Mouse (Mus musculus) intestine, postnatal 0 days (tissue): Measurements from ENCODE around the gene Kcnip4. TPM values are rescaled to one million over a fixed set of nuclear protein-coding genes. Genes with fewer than 3 reads are reported as not detected.

Source experiments
- ATAC-seq: fragments of 200-750 bp; cut with Nextera tagmentation; 2 replicates; pipeline ENCODE4 v1.8.0; 2017; ENCODE audit warnings: mild to moderate bottlenecking, moderate TSS enrichment, moderate library complexity
- H3K27ac ChIP-seq: fragments of 300-500 bp; sonication (generic); 2 replicates; pipeline ENCODE4 v1.5.1; 2014; ENCODE audit warnings: mild to moderate bottlenecking, low read depth, low read length, moderate library complexity
- H3K27me3 ChIP-seq: fragments of 300-500 bp; sonication (generic); replicated peaks from 2 replicates; pipeline ENCODE4 v1.6.1; 2014; ENCODE audit warnings: low read length, mixed read lengths; ENCODE audit not compliant: control insufficient read depth, insufficient read depth
- H3K36me3 ChIP-seq: fragments of 300-500 bp; sonication (generic); 2 replicates; pipeline ENCODE4 v1.6.1; 2014; ENCODE audit warnings: mild to moderate bottlenecking, moderate library complexity; ENCODE audit not compliant: control insufficient read depth, insufficient read depth
- H3K4me1 ChIP-seq: fragments of 300-500 bp; sonication (generic); replicated peaks from 2 replicates; pipeline ENCODE4 v1.6.1; 2014; ENCODE audit warnings: antibody characterized with exemption, low read length, mixed read lengths; ENCODE audit not compliant: control insufficient read depth, insufficient read depth
- H3K4me2 ChIP-seq: fragments of 300-500 bp; sonication (generic); replicated peaks from 2 replicates; pipeline ENCODE4 v1.6.1; 2014; ENCODE audit warnings: low read depth, mild to moderate bottlenecking, moderate library complexity
- H3K4me3 ChIP-seq: fragments of 300-500 bp; sonication (generic); 2 replicates; pipeline ENCODE4 v1.5.1; 2014; ENCODE audit warnings: low read depth, low read length
- H3K9ac ChIP-seq: fragments of 300-500 bp; sonication (generic); 2 replicates; pipeline ENCODE4 v1.6.1; 2014; ENCODE audit warnings: mild to moderate bottlenecking, low read depth, low read length
- H3K9me3 ChIP-seq: fragments of 300-500 bp; sonication (generic); 2 replicates; pipeline ENCODE4 v1.6.1; 2016; ENCODE audit warnings: mixed run types; ENCODE audit not compliant: control insufficient read depth
- CTCF ChIP-seq: sonication (generic); IDR thresholded peaks from 2 replicates; pipeline ENCODE4 v1.5.1; 2016; ENCODE audit warnings: low read depth, mild to moderate bottlenecking, control low read depth, antibody characterized with exemption, moderate library complexity
- WGBS: fragments of 180-500 bp; shearing (Covaris S2); extraction: QIAGEN DNeasy Blood & Tissue Kit; methylation state at CpG from one replicate; pipeline ENCODE4 v1.1.7; 2014; 5-methylcytosine and 5-hydroxymethylcytosine counted together
- polyA plus RNA-seq: library from polyadenylated mRNA; unstranded; fragments of >200 nt; fragmentation: Nextera tagmentation; extraction: Ambion mirVana; gene quantifications from 2 replicates; pipeline ENCODE4 v1.2.1, GENCODE M21; 2015

The Kcnip4 gene
- polyA plus RNA-seq, 1 experiment from 2014 or later: 1.5 TPM

GRCm38 (mm10) chr5:49256850-49257249, 267.9 kb downstream of the Kcnip4 start:
- Histone ChIP-seq H3K4me2 (no peak overlapping the region), H3K9me3 (no peaks in the 10 kb centered on the region), H3K27ac (no peak overlapping the region), H3K4me1 (no peaks in the 10 kb centered on the region), H3K27me3 (no peaks in the 10 kb centered on the region), H3K9ac (no peak overlapping the region), H3K36me3 (no peaks in the 10 kb centered on the region), H3K4me3 (no peak overlapping the region)
- ATAC-seq: no peak
- TF ChIP-seq CTCF: no peak
- WGBS: 76% methylated on average over 3 of the region's 3 CpGs

- no peak overlapping the region for H3K9ac ChIP-seq
- 75% methylated on average over 4 of the region's 4 CpGs for WGBS
- H3K36me3 ChIP-seq: no peaks in the 10 kb centered on the region
- no peaks in the 10 kb centered on the region for H3K27me3 ChIP-seq
- H3K4me2 ChIP-seq: no peak overlapping the region
- no peaks in the 10 kb centered on the region for H3K4me1 ChIP-seq
- H3K4me3 ChIP-seq: no peak overlapping the region
- ATAC-seq: no peak
- no peaks in the 10 kb centered on the region for H3K9me3 ChIP-seq
- TF ChIP-seq CTCF: no peak
- no peak overlapping the region for H3K27ac ChIP-seq
Observed at GRCm38 (mm10) chr5:49255983-49256382, 268.7 kb downstream of the Kcnip4 start.

- 90% methylated on average over 2 of the region's 2 CpGs for WGBS
- Histone ChIP-seq H3K9me3 (no peaks in the 10 kb centered on the region), H3K9ac (no peak overlapping the region), H3K4me1 (no peaks in the 10 kb centered on the region), H3K4me3 (no peak overlapping the region), H3K4me2 (no peak overlapping the region), H3K36me3 (no peaks in the 10 kb centered on the region), H3K27ac (no peak overlapping the region), H3K27me3 (no peaks in the 10 kb centered on the region)
- no peak for ATAC-seq
- TF ChIP-seq CTCF: no peak
Observed at GRCm38 (mm10) chr5:49247081-49247480, 277.6 kb downstream of the Kcnip4 start.

GRCm38 (mm10) chr5:49244414-49244813, 280.3 kb downstream of the Kcnip4 start:
- TF ChIP-seq CTCF: no peak

GRCm38 (mm10) chr5:49241708-49242107, 283.0 kb downstream of the Kcnip4 start:
- H3K36me3 ChIP-seq: no peaks in the 10 kb centered on the region
- no peaks in the 10 kb centered on the region for H3K27me3 ChIP-seq
- no peak for ATAC-seq
- no peak overlapping the region for H3K27ac ChIP-seq
- TF ChIP-seq CTCF: no peak
- H3K4me2 ChIP-seq: no peak overlapping the region
- no peak overlapping the region for H3K4me3 ChIP-seq
- H3K4me1 ChIP-seq: no peaks in the 10 kb centered on the region
- H3K9ac ChIP-seq: no peak overlapping the region
- H3K9me3 ChIP-seq: no peaks in the 10 kb centered on the region
- WGBS: 97% methylated on average over 6 of the region's 6 CpGs

More at GRCm38 (mm10) chr5:49244414-49244813, 280.3 kb downstream of the Kcnip4 start:
- no peak overlapping the region for H3K27ac ChIP-seq
- H3K9ac ChIP-seq: no peak overlapping the region
- H3K4me3 ChIP-seq: no peak overlapping the region
- H3K9me3 ChIP-seq: no peaks in the 10 kb centered on the region
- no peak overlapping the region for H3K4me2 ChIP-seq
- no peak for ATAC-seq
- no peaks in the 10 kb centered on the region for H3K4me1 ChIP-seq
- no peaks in the 10 kb centered on the region for H3K36me3 ChIP-seq
- no peaks in the 10 kb centered on the region for H3K27me3 ChIP-seq
- 77% methylated on average over 4 of the region's 4 CpGs for WGBS

GRCm38 (mm10) chr5:49201164-49201756, 323.4 kb downstream of the Kcnip4 start:
- no peak overlapping the region for H3K9ac ChIP-seq
- 72% methylated on average over 4 of the region's 4 CpGs for WGBS
- no peaks in the 10 kb centered on the region for H3K27me3 ChIP-seq
- no peaks in the 10 kb centered on the region for H3K4me1 ChIP-seq
- no peak overlapping the region for H3K4me3 ChIP-seq
- no peak for TF ChIP-seq CTCF
- no peak overlapping the region for H3K4me2 ChIP-seq
- H3K36me3 ChIP-seq: no peaks in the 10 kb centered on the region
- no peaks in the 10 kb centered on the region for H3K9me3 ChIP-seq
- H3K27ac ChIP-seq: no peak overlapping the region
- ATAC-seq: no peak

GRCm38 (mm10) chr5:49188236-49188635, 336.5 kb downstream of the Kcnip4 start:
- Histone ChIP-seq H3K27me3 (no peaks in the 10 kb centered on the region), H3K4me2 (no peak overlapping the region), H3K4me1 (no peaks in the 10 kb centered on the region), H3K4me3 (no peak overlapping the region), H3K36me3 (no peaks in the 10 kb centered on the region), H3K27ac (no peak overlapping the region), H3K9me3 (no peaks in the 10 kb centered on the region), H3K9ac (no peak overlapping the region)
- WGBS: 58% methylated on average over 1 of the region's 1 CpGs
- no peak for TF ChIP-seq CTCF
- ATAC-seq: no peak
